Mouse (Mus musculus) hindbrain, embryonic 13.5 days (tissue): ENCODE measurements around the gene Cd28. TPM values are rescaled to one million over a fixed set of nuclear protein-coding genes. Genes with fewer than 3 reads are reported as not detected.

Experiments used
- ATAC-seq: fragments of 200-750 bp; cut with Nextera tagmentation; 2 replicates; pipeline ENCODE4 v1.8.0; 2017; ENCODE audit warnings: moderate TSS enrichment; ENCODE audit not compliant: low FRiP score
- H3K27ac ChIP-seq: fragments of 300-500 bp; sonication (generic); 2 replicates; pipeline ENCODE4 v1.5.1; 2015; ENCODE audit warnings: inconsistent platforms, mild to moderate bottlenecking, moderate library complexity
- H3K27me3 ChIP-seq: fragments of 300-500 bp; sonication (generic); 2 replicates; pipeline ENCODE4 v1.6.1; 2015; ENCODE audit warnings: mild to moderate bottlenecking, inconsistent platforms
- H3K36me3 ChIP-seq: fragments of 300-500 bp; sonication (generic); 2 replicates; pipeline ENCODE4 v1.6.1; 2015; ENCODE audit warnings: mild to moderate bottlenecking, inconsistent platforms
- H3K4me1 ChIP-seq: fragments of 300-500 bp; sonication (generic); replicated peaks from 2 replicates; pipeline ENCODE4 v1.6.1; 2015; ENCODE audit warnings: inconsistent platforms
- H3K4me2 ChIP-seq: fragments of 300-500 bp; sonication (generic); 2 replicates; pipeline ENCODE4 v1.6.1; 2015; ENCODE audit warnings: inconsistent platforms, mild to moderate bottlenecking, moderate library complexity
- H3K4me3 ChIP-seq: fragments of 300-500 bp; sonication (generic); 2 replicates; pipeline ENCODE4 v1.5.1; 2015; ENCODE audit warnings: mild to moderate bottlenecking, inconsistent platforms
- H3K9ac ChIP-seq: fragments of 300-500 bp; sonication (generic); 2 replicates; pipeline ENCODE4 v1.6.1; 2015; ENCODE audit warnings: mild to moderate bottlenecking, inconsistent platforms
- H3K9me3 ChIP-seq: fragments of 300-500 bp; sonication (generic); 2 replicates; pipeline ENCODE4 v1.6.1; 2016; ENCODE audit warnings: inconsistent platforms
- WGBS: fragments of 180-500 bp; shearing (Covaris S2); methylation state at CpG from one replicate; pipeline ENCODE4 v1.1.7; 2015; 5-methylcytosine and 5-hydroxymethylcytosine counted together
- polyA plus RNA-seq: library from polyadenylated mRNA; unstranded; fragments of >200 nt; fragmentation: Nextera tagmentation; extraction: Ambion mirVana; gene quantifications from 2 replicates; pipeline ENCODE4 v1.2.1, GENCODE M21; 2015

Gene Cd28
- polyA plus RNA-seq, 1 experiment from 2014 or later = 0.10 TPM

GRCm38 (mm10) chr1:60776906-60777305 is 60.3 kb downstream of the Cd28 start:
- Histone ChIP-seq H3K4me2 (no peak overlapping the region), H3K27me3 (no peaks in the 10 kb centered on the region), H3K9me3 (no peaks in the 10 kb centered on the region), H3K36me3 (no peaks in the 10 kb centered on the region), H3K27ac (no peak overlapping the region), H3K9ac (no peak overlapping the region), H3K4me1 (peaks cover 6% of the 10 kb centered on the region; the same call in 1 of the 2 replicates), H3K4me3 (no peak overlapping the region)
- WGBS = 84% methylated on average over 3 of the region's 3 CpGs
- ATAC-seq = no peak

DNA sequence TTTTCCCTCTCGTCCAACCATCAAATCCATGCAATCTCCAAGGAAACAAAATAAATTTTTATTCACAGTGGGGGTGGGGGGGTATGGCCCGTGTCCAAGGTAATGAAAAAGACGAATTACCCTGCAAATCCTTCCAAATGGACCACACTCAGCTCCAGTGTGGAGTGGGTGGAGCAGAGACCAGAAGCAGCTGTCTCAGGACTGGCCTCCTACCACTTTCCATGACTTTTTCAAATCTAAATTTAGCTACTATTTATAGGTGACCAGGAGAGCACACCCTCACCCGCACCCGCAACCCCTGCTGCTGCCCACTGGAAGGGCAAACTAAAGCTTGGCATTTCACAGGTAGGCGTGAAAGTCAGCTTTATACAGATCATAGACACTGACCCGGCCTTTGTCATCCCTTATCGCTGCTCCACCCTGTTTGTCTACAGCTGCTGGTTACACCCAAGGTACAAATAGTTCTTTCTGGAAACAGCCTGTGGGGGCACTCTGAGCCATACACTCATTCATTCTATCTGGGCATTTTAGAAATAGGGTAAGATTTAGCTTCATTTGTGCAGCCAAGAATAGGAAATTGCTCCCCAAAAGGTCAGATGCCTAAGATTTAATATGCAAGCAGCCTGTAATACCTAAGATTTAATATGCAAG is 62.0 kb downstream of the Cd28 start:
- Histone ChIP-seq H3K9ac (no peak overlapping the region), H3K27ac (no peak overlapping the region), H3K36me3 (no peaks in the 10 kb centered on the region), H3K4me3 (no peak overlapping the region), H3K9me3 (no peaks in the 10 kb centered on the region), H3K4me2 (no peak overlapping the region), H3K27me3 (no peaks in the 10 kb centered on the region), H3K4me1 (peaks cover 6% of the 10 kb centered on the region; the same call in 1 of the 2 replicates)
- 74% methylated on average over 8 of the region's 8 CpGs for WGBS
- ATAC-seq = no peak

DNA sequence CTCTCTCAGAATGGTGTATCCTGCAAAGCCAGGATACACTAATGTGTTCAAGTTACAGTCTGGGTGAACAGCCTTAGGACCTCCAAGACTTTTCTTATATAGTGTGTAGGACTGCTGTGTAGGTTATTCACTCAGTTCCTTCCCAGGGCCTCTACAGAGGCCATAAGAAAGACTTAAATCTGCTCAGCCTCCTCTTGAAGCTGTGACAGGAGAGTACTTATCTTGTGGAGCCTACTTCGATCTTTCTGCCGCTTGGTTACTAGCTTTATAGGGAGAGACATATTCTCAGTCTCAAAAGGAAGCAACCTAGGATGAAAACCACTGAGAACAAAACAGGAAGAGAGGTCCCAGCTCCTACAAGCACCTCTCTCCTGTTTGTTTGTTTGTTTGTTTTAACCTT is 62.6 kb downstream of the Cd28 start:
- no peak overlapping the region for H3K9ac ChIP-seq
- no peak for ATAC-seq
- H3K9me3 ChIP-seq = no peaks in the 10 kb centered on the region
- H3K27ac ChIP-seq = no peak overlapping the region
- no peaks in the 10 kb centered on the region for H3K36me3 ChIP-seq
- WGBS = 93% methylated on average over 2 of the region's 2 CpGs
- H3K4me2 ChIP-seq = no peak overlapping the region
- H3K4me3 ChIP-seq = no peak overlapping the region
- peaks cover 6% of the 10 kb centered on the region; the same call in 1 of the 2 replicates for H3K4me1 ChIP-seq
- H3K27me3 ChIP-seq = no peaks in the 10 kb centered on the region

GRCm38 (mm10) chr1:60781666-60782065 is 65.1 kb downstream of the Cd28 start:
- no peak overlapping the region for H3K4me3 ChIP-seq
- H3K4me1 ChIP-seq = peaks cover 6% of the 10 kb centered on the region; the same call in 1 of the 2 replicates
- H3K27ac ChIP-seq = no peak overlapping the region
- ATAC-seq = no peak
- H3K9me3 ChIP-seq = no peaks in the 10 kb centered on the region
- H3K36me3 ChIP-seq = no peaks in the 10 kb centered on the region
- no peaks in the 10 kb centered on the region for H3K27me3 ChIP-seq
- no peak overlapping the region for H3K9ac ChIP-seq
- H3K4me2 ChIP-seq = no peak overlapping the region
- 87% methylated on average over 4 of the region's 4 CpGs for WGBS

DNA sequence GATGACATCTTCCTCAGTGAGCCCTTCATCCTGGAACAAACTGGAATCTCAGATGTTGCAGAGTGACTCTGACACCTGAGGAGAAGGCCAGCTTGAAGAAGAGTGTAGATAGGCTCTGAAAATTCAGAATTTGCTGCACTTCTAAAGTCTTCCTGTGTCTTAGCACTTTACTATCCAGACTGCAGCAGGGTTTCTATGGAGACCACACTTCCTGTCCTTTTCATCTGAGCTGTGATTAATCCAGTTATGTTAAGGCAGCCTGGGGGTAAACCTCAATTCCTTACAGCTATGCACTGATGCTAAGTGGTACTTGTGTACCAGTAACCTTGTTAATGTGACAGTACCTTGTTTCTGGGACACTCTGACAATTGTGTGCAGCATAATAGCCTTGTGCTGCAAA is 77.1 kb downstream of the Cd28 start:
- H3K4me1 ChIP-seq = no peaks in the 10 kb centered on the region
- no peak overlapping the region for H3K27ac ChIP-seq
- H3K27me3 ChIP-seq = no peaks in the 10 kb centered on the region
- ATAC-seq = no peak
- H3K4me2 ChIP-seq = no peak overlapping the region
- no peaks in the 10 kb centered on the region for H3K36me3 ChIP-seq
- no peak overlapping the region for H3K4me3 ChIP-seq
- H3K9ac ChIP-seq = no peak overlapping the region
- no peaks in the 10 kb centered on the region for H3K9me3 ChIP-seq

GRCm38 (mm10) chr1:60795677-60796205 is 79.1 kb downstream of the Cd28 start:
- ATAC-seq = no peak
- H3K9ac ChIP-seq = no peak overlapping the region
- H3K4me3 ChIP-seq = no peak overlapping the region
- H3K27ac ChIP-seq = no peak overlapping the region
- H3K4me2 ChIP-seq = no peak overlapping the region
- H3K4me1 ChIP-seq = no peaks in the 10 kb centered on the region
- H3K36me3 ChIP-seq = no peaks in the 10 kb centered on the region
- no peaks in the 10 kb centered on the region for H3K27me3 ChIP-seq
- no peaks in the 10 kb centered on the region for H3K9me3 ChIP-seq
- WGBS = 88% methylated on average over 3 of the region's 3 CpGs

DNA sequence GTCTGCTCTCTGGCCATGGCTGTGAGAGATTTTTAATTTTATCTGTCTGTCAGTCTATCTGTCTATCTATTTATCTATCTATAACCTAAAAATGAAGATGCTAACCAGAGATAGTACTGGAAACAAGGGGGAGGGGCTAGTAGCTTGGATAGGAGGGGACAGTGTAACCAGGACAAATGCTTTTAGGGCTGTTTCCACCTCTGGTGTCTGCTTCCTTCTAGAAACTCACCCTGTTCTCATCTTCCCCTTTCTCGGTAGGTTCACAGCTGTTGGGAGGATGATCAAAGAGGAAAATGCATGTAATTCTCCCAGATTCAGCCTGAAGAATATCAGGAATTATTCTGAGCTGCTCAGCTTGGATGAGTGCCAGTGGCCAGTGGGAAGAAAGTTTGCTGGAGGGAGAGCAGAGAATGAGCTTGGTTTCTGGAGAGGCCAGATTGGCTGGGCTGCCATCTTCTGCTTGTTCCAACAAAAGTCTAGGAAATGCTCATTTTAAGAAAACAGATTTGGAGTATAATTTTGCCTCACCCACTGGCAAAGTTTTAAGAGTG is 83.3 kb downstream of the Cd28 start:
- Histone ChIP-seq H3K9ac (no peak overlapping the region), H3K4me3 (no peak overlapping the region), H3K4me2 (no peak overlapping the region), H3K27ac (no peak overlapping the region), H3K36me3 (no peaks in the 10 kb centered on the region), H3K27me3 (no peaks in the 10 kb centered on the region), H3K9me3 (no peaks in the 10 kb centered on the region), H3K4me1 (no peaks in the 10 kb centered on the region)
- no peak for ATAC-seq
- WGBS = 71% methylated on average over 1 of the region's 1 CpGs

DNA sequence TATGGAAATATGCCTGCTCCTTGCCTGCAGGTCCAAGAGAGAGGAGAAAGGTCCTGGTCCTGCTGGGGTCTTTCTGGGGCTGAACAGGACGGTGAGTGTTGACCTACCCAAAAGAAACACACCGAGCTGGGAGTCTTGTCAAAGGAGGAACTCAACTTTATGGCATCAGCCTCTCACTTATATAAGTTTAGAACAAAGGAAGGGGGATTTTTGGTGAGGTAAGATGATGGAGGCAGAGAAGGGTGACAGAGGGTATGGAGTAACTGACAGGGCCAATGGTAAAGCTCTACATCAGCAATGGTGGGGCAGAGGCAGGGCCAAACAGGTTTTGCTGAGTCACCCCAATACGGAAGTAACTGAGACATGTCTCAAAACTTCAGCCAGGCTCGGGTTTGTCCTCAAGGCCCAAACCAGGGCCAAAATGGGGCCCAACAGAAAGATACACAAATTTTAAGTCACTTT is 84.6 kb downstream of the Cd28 start:
- WGBS = 94% methylated on average over 4 of the region's 4 CpGs
- Histone ChIP-seq H3K27me3 (no peaks in the 10 kb centered on the region), H3K9ac (no peak overlapping the region), H3K4me2 (no peak overlapping the region), H3K9me3 (no peaks in the 10 kb centered on the region), H3K4me3 (no peak overlapping the region), H3K27ac (no peak overlapping the region), H3K36me3 (no peaks in the 10 kb centered on the region), H3K4me1 (no peaks in the 10 kb centered on the region)
- ATAC-seq = no peak

DNA sequence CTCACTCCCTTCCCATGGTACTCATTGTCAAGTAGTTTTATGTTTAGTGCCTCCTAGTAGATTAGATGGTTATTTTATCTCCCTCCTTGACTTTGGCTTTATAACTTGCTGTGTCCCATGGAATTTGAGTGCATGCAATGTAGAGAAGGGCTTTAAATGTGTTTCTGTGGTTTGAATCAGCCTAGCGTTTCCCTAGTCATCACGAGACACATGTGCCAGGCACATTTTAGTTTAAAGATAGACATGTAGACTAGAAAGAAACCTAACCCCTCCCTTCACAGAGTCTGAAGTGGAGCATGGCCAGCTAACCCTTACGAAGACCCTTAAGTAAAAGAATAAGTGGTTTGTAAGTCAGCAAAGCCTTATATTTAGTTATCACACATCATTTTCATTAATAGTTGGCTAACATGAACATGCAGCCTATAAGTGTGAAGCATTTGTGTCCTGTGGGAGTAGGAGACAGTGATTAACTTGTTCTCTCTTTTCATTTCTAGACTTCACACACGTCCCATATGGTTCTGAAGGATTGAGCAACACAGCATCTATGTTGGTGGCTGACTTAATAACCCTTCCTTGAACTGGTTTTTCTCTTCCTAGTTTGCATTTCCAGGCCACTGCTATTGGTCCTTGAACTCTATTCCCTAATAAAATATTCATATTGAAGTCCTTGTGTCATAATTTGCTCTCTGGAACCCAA is 86.7 kb downstream of the Cd28 start:
- no peak overlapping the region for H3K4me3 ChIP-seq
- no peak for ATAC-seq
- H3K9me3 ChIP-seq = no peaks in the 10 kb centered on the region
- H3K27me3 ChIP-seq = no peaks in the 10 kb centered on the region
- no peaks in the 10 kb centered on the region for H3K36me3 ChIP-seq
- WGBS = 94% methylated on average over 4 of the region's 4 CpGs
- no peak overlapping the region for H3K9ac ChIP-seq
- no peak overlapping the region for H3K4me2 ChIP-seq
- no peaks in the 10 kb centered on the region for H3K4me1 ChIP-seq
- no peak overlapping the region for H3K27ac ChIP-seq

GRCm38 (mm10) chr1:60803825-60804696 is 87.5 kb downstream of the Cd28 start:
- WGBS = 85% methylated on average over 6 of the region's 6 CpGs
- H3K9me3 ChIP-seq = no peaks in the 10 kb centered on the region

GRCm38 (mm10) chr1:60805178-60805577 is 88.6 kb downstream of the Cd28 start:
- ATAC-seq = no peak
- no peak overlapping the region for H3K27ac ChIP-seq
- no peaks in the 10 kb centered on the region for H3K36me3 ChIP-seq
- no peaks in the 10 kb centered on the region for H3K27me3 ChIP-seq
- no peak overlapping the region for H3K9ac ChIP-seq
- H3K4me3 ChIP-seq = no peak overlapping the region
- H3K4me2 ChIP-seq = no peak overlapping the region
- 0 out of 2 replicates have a peak, but pooled peaks cover 7% of the 10 kb centered on the region for H3K4me1 ChIP-seq
- 72% methylated on average over 1 of the region's 1 CpGs for WGBS
- H3K9me3 ChIP-seq = no peaks in the 10 kb centered on the region

More at GRCm38 (mm10) chr1:60803825-60804696, 87.5 kb downstream of the Cd28 start:
- H3K9ac ChIP-seq = no peak overlapping the region
- no peak for ATAC-seq
- H3K4me1 ChIP-seq = no peaks in the 10 kb centered on the region
- H3K27ac ChIP-seq = no peak overlapping the region
- H3K4me2 ChIP-seq = no peak overlapping the region
- H3K27me3 ChIP-seq = no peaks in the 10 kb centered on the region
- H3K4me3 ChIP-seq = no peak overlapping the region
- H3K36me3 ChIP-seq = no peaks in the 10 kb centered on the region

- no peaks in the 10 kb centered on the region for H3K9me3 ChIP-seq
- WGBS = 97% methylated on average over 1 of the region's 1 CpGs
- H3K36me3 ChIP-seq = no peaks in the 10 kb centered on the region
- H3K4me3 ChIP-seq = no peak overlapping the region
- H3K27ac ChIP-seq = no peak overlapping the region
- H3K4me2 ChIP-seq = no peak overlapping the region
- ATAC-seq = no peak
- H3K4me1 ChIP-seq = 0 out of 2 replicates have a peak, but pooled peaks cover 7% of the 10 kb centered on the region
- no peak overlapping the region for H3K9ac ChIP-seq
- no peaks in the 10 kb centered on the region for H3K27me3 ChIP-seq
Observed at GRCm38 (mm10) chr1:60807748-60808147, 91.1 kb downstream of the Cd28 start.
